Comparison of ENCODE assay signal across 36 mouse cellular contexts in the genomic region with DNA sequence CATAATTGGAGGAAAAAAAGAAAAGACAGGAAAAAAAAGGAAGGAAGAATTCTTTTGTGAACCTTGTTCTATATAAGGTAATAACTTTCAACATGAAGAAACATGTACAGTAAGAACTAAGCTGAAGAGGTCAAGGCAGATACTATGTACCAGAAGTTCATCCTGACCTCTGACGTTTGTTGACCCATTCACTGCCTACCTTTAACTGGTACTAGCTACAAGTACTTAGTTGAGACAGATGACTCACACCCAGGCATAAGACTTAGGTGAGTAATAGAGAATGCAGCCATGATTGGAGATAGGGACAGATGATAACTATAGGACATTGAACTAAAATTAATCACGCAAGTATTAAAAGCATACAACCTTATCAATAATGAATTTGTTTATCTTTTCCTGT. TPM values are rescaled to one million over a fixed set of nuclear protein-coding genes. Genes with fewer than 3 reads are reported as not detected.
"Had no signal": no experiment of that assay in that cellular context is flagged by ENCODE, and none has a peak within 500 bp of the region (broad histone marks: within the 10 kb centered on the region; RNA-seq: fewer than 3 reads in every experiment).

No protein-coding gene starts in this region.

- H3K4me3 ChIP-seq: limb, embryonic 10.5 days; limb, embryonic 12.5 days; limb, embryonic 13.5 days; limb, embryonic 15.5 days; liver, embryonic 12.5 days; liver, embryonic 13.5 days; liver, embryonic 15.5 days; lung, embryonic 15.5 days; megakaryocyte, embryonic 14.5 days; midbrain, embryonic 10.5 days; midbrain, embryonic 12.5 days; midbrain, embryonic 13.5 days; midbrain, embryonic 15.5 days; myocyte had no signal

- H3K9ac ChIP-seq: limb, embryonic 12.5 days; limb, embryonic 13.5 days; limb, embryonic 15.5 days; liver, embryonic 12.5 days; liver, embryonic 13.5 days; liver, embryonic 14.5 days; liver, embryonic 15.5 days; liver, postnatal 0 days; lung, embryonic 14.5 days; lung, embryonic 15.5 days; midbrain, embryonic 12.5 days; midbrain, embryonic 13.5 days; midbrain, embryonic 15.5 days had no signal

- H3K4me2 ChIP-seq: limb, embryonic 12.5 days; limb, embryonic 13.5 days; limb, embryonic 15.5 days; liver, embryonic 11.5 days; liver, embryonic 12.5 days; liver, embryonic 13.5 days; liver, embryonic 15.5 days; lung, embryonic 14.5 days; lung, embryonic 15.5 days; midbrain, embryonic 11.5 days; midbrain, embryonic 12.5 days; midbrain, embryonic 13.5 days; midbrain, embryonic 15.5 days had no signal

- H3K27ac ChIP-seq: limb, embryonic 10.5 days; limb, embryonic 12.5 days; limb, embryonic 13.5 days; limb, embryonic 15.5 days; liver, embryonic 12.5 days; liver, embryonic 13.5 days; liver, embryonic 14.5 days; liver, embryonic 15.5 days; lung, embryonic 15.5 days; macrophage; midbrain, embryonic 10.5 days; midbrain, embryonic 12.5 days; midbrain, embryonic 13.5 days; midbrain, embryonic 15.5 days had no signal

- H3K36me3 ChIP-seq: limb, embryonic 10.5 days; limb, embryonic 12.5 days; limb, embryonic 13.5 days; limb, embryonic 15.5 days; liver, embryonic 12.5 days; liver, embryonic 13.5 days; liver, embryonic 15.5 days; lung, embryonic 15.5 days; midbrain, embryonic 10.5 days; midbrain, embryonic 12.5 days; midbrain, embryonic 13.5 days; midbrain, embryonic 15.5 days had no signal

- ATAC-seq: liver, embryonic 12.5 days; liver, postnatal 0 days; lung, postnatal 0 days; midbrain, embryonic 13.5 days; midbrain, embryonic 15.5 days; midbrain, embryonic 16.5 days had no signal

- H3K9me3 ChIP-seq: limb, embryonic 10.5 days; limb, embryonic 13.5 days; limb, embryonic 15.5 days; liver, embryonic 12.5 days; liver, embryonic 13.5 days; liver, embryonic 15.5 days; lung, embryonic 15.5 days; megakaryocyte, embryonic 14.5 days; midbrain, embryonic 10.5 days; midbrain, embryonic 12.5 days; midbrain, embryonic 13.5 days; midbrain, embryonic 15.5 days had no signal

- H3K27me3 ChIP-seq: limb, embryonic 12.5 days; limb, embryonic 13.5 days; limb, embryonic 15.5 days; liver, embryonic 12.5 days; liver, embryonic 13.5 days; liver, embryonic 15.5 days; lung, embryonic 15.5 days; megakaryocyte, embryonic 14.5 days; midbrain, embryonic 12.5 days; midbrain, embryonic 13.5 days; midbrain, embryonic 15.5 days had no signal

- H3K4me1 ChIP-seq: limb, embryonic 10.5 days; limb, embryonic 12.5 days; limb, embryonic 13.5 days; limb, embryonic 15.5 days; liver, embryonic 12.5 days; liver, embryonic 13.5 days; liver, embryonic 15.5 days; lung, embryonic 15.5 days; megakaryocyte, embryonic 14.5 days; midbrain, embryonic 10.5 days; midbrain, embryonic 12.5 days; midbrain, embryonic 13.5 days; midbrain, embryonic 15.5 days had no signal

- DNase-seq: left cerebral cortex, postnatal 4 days; liver; liver, embryonic 13.5 days; liver, postnatal 0 days; lung, adult 18-20 months; lung, adult 2 months; lung, embryonic 14.5 days; lung, postnatal 10 days; lung, postnatal 14 days; lung, postnatal 36 days; lung, postnatal 4 days; midbrain, embryonic 14.5 days had no signal

RNA-seq across cellular contexts. Expression of gene Cyp3a13, which starts 15.1 kb away (rescaled TPM):
- polyA plus RNA-seq: limb, embryonic 10.5 days; limb, embryonic 11.5 days; limb, embryonic 12.5 days; limb, embryonic 13.5 days; macrophage; midbrain, embryonic 10.5 days; midbrain, embryonic 11.5 days; midbrain, embryonic 12.5 days; midbrain, embryonic 13.5 days; midbrain, embryonic 14.5 days; midbrain, embryonic 15.5 days; midbrain, embryonic 16.5 days; midbrain, postnatal 0 days had no signal

RNA-seq across cellular contexts. Expression of gene Gjc3, which starts 26.4 kb away (rescaled TPM):
- polyA plus RNA-seq: limb, embryonic 11.5 days; liver, embryonic 11.5 days; liver, embryonic 12.5 days; liver, embryonic 15.5 days; liver, embryonic 16.5 days; lung, embryonic 14.5 days; lung, postnatal 0 days; macrophage; midbrain, embryonic 11.5 days; myocyte; neural tube, embryonic 11.5 days had no signal

RNA-seq across cellular contexts. Expression of gene Azgp1, which starts 44.8 kb away (rescaled TPM):
- polyA plus RNA-seq: limb, embryonic 10.5 days; limb, embryonic 11.5 days; limb, embryonic 12.5 days; limb, embryonic 13.5 days; limb, embryonic 15.5 days; liver, embryonic 11.5 days; liver, embryonic 12.5 days; lung, embryonic 14.5 days; lung, embryonic 16.5 days; macrophage; midbrain, embryonic 10.5 days; midbrain, embryonic 11.5 days; midbrain, embryonic 12.5 days; midbrain, embryonic 13.5 days; midbrain, embryonic 14.5 days; midbrain, embryonic 15.5 days; midbrain, embryonic 16.5 days; midbrain, postnatal 0 days; myocyte; neural tube, embryonic 11.5 days had no signal
